Mouse (Mus musculus) cerebellum, postnatal 25 days (tissue): ENCODE measurements around the gene Nacc2.
A peak's percentile ranks its signal among the peaks of the same experiment; 100 is the strongest.

Experiments
- DNase-seq, 2 experiments: peaks; one replicate each; pipeline ENCODE4 v3.0.0; 2021; ENCODE audit warnings: mixed read lengths in 2 of 2

Gene Nacc2

DNA sequence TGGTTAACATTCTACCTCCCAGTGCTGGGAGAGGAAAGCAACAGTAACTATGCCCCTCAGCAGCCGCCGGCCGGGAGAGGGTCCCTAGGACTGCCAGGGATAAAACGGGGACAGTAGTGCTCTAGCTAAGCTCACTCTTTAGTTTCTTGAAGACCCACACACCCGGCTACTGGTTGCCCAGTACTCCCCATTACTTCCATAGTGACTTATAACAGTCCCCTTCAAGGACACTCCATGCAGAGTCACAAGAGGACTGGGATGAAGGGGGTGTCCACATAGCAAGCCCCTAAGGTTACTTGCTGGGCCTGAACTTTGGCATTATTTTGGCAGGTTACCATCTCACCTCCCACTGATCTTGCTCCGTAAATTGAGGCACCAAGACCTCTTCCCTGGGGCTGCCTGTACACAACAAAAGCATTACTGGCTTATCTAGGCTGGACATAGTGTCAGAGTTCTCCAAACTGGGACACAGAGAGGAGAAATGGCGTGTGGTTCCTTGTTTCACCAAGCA is 16.1 kb upstream of the Nacc2 start:
- peak in 1 of 2 experiments; percentile 17 for DNase-seq

DNA sequence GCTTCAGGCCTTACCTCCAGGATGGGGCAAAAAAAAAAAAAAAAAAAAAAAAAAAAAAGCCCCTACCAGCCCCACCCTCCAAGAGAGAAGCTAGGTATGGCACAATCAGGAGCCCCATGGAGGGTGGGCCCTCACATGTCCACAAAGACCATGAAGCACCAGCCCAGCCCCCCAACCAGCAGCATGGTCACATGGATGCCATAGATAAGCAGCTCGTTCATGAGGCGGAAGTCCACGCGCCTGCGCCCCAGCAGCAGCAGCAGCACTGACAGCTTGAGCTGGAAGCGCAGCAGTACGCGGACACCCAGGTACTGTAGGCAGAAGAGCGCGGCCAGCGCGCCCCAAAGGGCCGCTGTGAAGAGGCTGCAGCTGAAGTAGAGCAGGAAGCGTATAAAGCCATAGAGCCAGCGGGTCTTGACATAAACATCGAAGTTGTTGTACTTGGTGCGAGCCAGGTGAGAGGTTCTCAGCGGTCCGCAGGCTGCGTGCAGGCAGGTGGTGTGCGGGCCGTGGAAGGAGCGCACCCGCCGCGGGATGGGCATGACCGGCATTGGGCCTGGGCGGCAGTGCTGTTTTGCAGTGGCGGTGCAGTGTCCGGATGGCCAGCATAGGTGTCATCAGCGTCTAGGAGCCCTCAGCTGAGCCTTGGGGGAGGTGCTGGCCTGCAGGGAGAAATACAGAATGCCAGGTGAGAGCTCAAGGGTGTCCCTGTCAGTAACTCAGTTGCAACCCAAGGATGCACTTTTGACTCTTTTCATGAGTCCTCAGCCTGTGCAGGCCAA is 15.4 kb upstream of the Nacc2 start:
- peak; percentile 28 to 50 for DNase-seq

DNA sequence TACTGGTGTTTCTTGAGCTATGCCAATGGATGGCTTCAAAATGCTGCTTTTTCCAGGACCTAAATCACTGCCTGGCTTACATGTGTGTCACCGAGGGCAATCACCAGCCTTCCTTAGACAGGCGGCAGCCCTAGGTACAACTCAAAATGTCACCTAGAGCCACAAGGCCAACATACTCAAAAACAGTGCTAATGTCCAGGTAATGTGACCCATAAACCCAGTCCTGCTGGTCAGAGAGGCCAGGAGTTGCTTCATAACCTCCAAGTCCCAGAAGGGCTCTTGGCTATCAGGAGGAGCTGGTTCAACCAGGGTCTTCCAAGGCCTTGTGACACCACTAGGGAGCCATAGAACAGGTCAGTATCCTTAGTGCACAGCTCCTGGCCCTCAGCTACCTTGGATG is 11.6 kb upstream of the Nacc2 start:
- no peak for DNase-seq

DNA sequence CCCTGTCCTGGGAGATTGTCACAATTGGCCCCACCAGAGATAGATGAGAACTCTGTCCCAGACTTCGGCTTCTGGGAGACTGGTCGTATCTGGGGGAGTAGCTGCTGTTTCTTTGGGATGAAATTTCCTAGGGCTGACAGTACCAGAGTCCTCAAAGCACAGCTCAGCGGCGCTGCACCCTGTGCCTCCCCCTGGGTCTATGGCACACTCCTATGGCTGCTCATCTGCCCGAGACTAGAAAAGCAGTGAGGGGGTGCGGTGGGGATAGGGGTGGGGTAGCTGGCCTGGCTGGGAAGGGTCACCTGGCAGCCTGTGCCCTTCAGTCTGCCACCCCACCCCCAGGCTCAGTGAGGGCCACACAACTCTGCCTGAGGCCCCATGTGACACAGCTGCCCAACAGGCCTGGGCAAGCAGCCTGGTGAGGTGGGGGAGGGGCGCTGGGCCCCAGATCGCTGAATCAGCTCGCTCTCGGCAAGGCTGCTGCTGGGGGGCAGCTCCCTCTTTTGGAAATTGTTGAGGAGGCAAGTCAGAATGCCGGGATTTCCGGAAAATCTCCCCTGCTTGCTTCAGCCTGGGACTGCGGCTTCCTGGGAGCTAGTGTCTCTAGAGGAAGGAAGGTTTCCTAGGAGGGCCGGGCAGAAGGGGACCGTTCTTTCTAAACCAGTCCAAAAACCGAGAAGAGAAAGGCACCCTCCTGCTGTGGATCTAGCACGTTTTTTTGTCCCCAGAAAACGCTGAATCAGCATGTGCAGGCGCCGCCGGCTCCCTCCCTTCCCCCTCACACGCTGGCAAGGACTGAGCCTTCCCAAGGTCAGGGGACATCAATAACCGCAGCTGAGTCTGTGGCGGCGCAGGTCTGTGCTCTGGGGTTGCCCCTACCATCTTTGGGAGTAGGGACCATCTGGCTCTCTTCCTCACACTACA is 9.9 kb upstream of the Nacc2 start:
- peak; percentile 84 to 90 for DNase-seq

DNA sequence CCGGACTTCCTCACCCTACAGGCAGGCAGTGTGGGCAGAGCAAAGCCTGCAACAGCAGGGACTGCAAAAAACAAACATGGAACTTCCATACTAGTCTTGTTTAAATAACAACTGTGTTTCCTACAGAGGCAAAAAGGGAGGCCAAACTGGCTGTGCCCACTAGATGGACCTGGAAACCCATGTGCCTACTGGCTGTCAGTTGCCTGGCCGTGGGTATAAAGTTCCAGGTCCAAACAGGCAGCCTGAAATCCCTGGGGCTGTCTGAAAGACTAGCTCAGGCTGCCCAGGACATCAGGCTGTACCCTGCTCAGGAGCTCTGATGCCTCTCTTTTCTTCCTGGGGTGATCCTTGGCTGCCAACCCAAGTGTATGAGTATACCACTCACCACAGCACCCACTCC is 8.3 kb upstream of the Nacc2 start:
- no peak for DNase-seq

DNA sequence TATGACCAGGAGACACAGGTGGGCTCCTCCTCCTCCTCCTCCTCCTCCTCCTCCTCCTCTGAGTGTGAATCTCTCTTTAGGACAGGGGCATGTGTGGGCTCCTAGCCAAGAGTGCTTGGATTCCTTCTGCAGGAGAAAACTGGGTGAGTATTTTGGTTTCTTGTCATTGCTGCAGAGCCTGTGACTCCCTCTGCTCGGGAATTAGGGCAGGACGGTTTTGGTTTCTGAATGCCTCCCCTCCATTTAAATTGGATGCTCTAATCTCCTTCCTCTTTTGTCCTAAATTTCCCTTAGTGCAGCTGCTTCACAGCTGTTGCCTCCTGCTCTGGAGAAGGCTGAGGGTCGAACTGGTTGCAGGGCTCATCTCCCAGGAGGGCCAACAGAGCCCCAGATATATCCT is 6.9 kb upstream of the Nacc2 start:
- DNase-seq: no peak

DNA sequence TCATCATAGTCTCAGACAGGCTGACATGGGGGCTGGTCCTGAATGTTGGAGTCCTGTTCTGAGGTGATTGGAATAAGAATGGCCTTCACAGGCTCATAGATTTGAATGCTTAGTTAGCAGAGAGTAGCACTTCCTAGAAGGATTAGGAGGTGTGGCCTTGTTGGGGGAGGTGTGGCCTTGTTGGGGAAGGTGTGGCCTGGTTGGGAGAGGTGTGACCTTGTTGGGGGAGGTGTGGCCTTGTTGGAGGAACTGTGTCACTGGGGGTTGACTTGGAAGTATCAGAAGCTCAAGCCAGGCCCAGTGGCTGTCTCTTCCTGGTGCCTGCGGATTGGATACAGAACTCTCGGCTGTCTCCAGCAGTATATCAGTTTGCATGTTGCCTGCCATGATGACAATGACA is 6.3 kb upstream of the Nacc2 start:
- DNase-seq: no peak

DNA sequence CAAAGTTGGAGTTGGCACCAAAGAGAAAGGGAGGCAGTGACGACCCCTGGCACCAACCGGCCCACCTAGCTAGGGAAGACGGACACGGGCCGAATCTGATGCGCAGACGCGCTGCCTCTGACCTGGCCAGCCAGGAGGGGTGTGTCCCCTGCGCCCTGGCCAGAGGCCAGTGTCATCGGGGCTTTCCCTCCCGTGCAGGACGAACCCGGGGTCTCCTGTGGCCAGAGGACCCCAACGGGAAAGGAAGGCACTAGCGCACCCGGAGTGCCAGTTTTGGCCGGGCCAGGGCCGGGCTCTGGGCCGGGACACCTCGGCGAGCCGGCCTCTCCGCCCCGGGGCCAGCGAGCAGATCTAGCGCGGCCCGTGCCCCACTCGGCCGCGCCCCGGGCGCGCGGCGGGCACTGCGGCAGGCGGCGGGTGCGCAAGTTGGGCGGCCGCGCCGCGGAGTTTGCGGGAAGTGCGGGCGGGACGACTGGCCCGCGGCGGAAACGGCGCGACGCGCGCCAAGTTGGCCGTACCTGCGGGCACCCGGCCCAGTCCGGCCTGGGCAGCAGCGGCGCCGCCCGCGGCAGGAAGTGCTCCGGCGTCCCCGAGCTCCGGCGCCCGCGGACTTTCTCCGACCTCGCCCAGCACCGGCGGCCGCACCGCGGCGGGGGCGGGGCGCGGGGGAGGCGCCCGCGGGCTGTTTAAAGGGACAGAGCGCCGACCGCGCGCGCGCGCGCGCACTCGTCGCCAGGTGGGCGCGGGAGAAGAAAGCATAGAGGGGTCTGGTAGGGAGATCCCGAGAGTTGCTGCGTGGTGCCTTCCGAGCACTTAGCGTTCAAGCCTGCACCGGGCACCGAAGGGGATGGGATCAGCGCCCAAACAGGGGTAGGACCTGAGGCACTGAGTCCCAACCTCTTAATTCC is 595 bp downstream of the Nacc2 start:
- DNase-seq: peak; percentile 87 to 89

DNA sequence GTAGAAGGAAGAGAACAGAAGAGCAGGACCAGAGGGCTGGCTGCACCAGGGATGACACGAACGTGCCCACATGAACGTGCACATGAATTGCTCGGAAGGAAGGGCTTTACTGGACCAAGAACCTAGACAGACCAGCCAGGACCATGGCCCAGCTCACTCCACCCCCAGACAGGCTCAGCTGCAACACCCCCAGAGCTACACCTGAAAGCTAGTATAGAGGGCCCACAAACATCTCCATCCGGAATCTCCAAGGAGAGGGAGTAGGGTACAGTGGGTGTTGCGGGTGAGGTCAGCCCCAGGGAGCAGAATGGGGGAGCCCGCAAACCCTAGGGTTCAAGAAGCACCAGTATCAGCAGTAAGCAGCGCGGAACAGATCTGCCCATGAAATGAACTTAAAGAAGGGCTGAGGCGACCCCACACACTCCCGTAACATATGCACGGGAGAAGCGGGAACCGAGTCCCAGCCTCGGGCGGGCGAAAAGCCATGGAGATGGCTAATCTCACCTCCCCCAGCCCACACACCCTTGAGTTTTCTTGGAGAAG is 1.4 kb downstream of the Nacc2 start:
- no peak for DNase-seq

DNA sequence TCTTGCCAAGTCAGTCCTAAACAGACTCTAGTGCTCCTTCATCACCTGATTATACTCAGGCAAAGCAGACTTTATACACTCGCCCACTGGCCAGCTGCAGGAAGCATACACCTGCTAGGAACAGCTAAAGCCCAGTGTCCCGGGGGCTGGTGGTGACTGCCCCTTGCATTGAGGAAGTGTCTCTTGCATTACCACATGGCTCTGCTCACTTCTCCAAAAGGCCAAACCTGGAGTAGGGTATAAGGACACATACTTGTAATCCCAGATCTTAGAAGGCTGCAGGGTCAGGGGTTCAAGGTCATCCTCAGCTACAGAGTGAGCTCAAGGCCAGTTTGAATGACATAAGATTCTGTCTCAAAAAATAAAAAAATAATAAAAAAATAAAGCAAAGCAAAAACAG is 3.4 kb downstream of the Nacc2 start:
- DNase-seq: no peak

DNA sequence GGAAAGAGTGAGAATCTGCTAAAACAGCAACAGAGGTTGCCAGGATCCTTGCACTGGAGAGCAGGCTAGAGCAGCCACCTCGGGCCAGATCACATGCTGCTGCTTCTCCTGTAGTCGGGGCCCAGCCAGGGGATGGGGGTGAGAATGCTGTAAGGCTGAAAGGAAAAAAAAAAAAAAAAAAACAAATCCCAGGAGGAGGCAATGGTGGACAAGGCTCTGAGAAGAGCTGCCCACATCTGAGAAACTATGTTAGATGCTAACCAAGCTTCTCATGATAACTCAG is 3.8 kb downstream of the Nacc2 start:
- DNase-seq: no peak

DNA sequence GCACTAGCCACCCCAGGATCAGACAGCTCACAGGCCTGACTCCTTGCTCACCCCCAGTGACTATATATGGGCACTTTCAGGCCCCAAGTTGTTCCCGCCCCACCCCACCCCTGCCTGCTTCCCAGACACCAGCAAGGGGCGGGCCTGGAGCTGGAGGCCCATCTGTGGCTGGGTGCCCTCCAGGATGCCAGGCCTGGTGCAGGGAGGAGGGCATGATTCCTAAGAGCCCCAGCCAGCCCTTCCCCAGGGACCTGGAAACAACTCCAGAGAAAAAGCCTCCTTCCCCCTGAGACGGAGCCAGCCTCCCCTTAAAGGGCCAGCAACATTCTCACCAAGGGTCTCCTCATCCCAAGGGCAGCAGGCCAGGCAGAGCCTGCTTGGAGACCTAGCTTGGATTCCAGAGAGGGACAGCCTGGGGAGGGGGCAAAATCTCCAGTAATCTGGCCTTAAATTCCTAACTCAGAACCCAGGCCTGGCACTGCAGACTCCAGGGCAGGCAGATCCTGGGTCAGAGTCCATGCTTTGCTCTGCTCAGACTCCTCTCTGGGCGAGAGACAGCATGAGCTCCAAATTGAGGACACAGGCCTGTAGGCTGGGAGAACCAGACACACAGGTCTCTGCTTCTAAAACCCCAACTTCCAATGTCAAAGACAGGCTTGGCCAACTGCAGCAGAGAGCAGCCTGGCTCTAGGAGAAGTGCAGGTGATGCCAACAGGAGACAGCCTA is 4.3 kb downstream of the Nacc2 start:
- peak; percentile 57 to 68 for DNase-seq

DNA sequence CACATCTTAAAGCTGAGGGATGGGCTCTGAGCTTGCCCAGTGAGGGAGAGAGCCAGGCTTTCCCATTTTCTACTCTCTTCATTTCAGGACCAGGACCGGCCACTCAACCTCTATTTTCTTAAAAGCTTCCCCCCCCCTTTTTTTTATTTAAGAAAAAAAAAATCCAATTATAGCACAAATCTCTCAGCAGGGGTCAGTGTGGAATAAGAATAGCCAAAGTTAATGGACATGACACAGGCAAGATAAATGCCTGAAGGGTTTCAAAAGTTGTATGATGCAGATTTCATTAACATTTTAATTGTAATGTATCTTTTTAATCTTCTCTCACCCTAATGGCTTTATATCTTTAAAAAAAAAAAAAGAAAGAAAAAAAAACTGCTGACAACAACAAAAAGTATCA is 5.4 kb downstream of the Nacc2 start:
- no peak for DNase-seq

DNA sequence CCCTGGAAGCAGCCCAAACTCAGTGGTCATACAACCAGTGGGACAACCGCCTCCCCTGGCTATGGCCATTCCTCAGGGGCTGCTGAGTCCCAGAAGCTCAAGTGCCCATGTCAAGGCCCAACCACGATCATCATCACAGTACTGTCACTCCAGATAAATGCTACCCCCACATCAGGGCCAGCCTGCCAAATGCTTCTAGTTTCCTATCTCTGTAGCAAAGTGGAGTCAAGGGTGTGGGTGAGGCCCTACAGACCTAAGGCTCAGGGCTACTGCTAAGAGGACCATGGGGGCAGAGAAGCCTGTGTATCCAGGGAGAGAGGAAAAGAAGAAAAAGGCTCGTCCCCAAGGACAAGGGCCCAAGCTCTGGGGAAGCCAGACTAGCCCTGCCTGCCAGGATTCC is 6.5 kb downstream of the Nacc2 start:
- no peak for DNase-seq

DNA sequence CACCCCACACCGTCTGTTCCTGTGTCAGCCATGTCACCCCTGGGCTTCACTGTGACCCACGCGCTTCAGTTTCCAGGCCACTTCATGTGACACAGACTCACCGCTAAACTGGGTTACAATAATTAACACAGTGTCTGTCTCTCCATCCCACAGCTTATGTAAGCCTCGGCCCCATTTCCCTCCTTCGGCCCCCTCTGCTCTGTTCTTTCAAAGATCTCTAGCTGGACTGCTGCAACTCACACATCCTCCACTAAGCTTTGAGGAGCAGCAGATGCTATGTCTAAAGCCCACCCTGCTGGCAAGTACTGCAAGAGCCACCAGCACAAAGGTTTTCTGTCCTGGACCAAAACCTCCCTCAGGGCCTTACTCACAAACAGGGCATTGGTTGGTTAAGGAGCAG is 7.8 kb downstream of the Nacc2 start:
- no peak for DNase-seq

DNA sequence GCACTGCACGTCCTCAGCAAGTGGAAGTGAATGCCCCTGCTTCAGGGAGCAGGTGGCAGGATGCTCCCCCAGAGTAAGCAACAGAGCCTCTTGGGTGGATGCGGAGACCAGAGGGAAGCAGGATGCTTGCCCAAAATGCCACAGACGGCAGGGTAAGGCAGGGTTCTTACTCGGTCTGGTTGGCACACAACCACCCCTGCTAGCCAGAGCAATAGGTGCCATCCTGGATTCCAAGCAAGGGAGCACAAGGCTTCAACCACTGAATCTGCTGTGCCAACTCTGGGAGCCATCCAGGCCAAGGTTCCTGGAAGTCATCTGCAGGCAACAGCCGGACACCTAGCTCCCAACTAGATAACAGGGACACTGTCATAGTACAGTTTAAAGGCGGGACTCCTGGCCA is 14.8 kb downstream of the Nacc2 start:
- peak in 1 of 2 experiments; percentile 53 for DNase-seq

DNA sequence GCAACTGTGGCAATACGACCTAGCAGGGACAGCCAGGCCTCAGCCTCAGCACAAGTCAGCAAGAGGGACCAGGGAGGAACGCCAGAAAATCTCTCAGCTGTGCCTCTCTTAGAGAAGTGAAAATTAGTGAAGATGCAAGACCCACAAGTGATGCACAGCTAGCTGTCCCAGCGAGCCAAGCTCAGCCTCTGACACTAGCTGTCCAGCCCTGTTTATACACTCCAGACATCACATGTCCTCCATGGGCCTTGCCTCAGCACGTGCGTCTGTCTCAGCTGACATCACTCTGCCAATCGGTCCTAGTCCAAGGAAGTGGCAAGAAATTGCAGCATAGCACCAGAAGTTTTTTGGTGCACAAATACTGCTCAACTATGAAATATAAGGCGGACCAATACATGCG is 16.0 kb downstream of the Nacc2 start:
- DNase-seq: no peak

DNA sequence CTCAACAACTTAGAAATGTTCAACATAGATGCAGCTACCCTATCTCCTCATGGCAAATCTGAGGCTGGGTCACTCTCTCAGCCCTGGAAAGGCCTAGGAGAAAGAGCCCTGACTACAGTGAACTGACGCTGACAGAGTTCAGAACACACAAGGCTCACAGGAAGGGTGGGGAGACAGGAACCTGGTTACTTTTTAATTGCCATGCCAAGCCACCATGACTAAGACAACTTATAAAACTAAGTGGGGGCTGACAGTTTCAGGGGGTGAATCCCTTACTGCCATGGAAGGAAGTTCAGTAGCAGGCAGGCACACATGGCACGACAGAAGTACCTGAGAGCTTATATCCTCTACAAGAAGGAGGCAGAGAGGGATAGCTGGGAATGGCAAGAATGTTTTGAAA is 16.8 kb downstream of the Nacc2 start:
- no peak for DNase-seq

DNA sequence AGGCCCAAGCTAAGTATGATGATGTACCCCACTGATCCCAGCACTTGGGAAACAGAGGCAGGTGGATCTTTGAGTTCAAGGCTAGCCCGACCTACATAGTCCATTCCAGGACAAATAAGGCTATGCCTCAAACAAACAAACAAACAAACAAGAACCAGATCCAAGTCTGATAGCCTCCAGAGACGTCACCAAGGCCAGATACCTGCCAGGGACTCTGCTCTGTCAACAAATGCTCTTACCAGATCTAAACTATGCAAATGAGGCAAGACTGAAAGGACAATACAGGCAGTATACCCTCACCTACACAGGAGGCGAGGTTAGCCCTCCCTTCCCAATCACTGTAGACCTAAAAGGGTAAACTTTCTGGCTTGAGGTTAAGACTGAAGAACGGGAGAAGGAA is 22.7 kb downstream of the Nacc2 start:
- DNase-seq: no peak

DNA sequence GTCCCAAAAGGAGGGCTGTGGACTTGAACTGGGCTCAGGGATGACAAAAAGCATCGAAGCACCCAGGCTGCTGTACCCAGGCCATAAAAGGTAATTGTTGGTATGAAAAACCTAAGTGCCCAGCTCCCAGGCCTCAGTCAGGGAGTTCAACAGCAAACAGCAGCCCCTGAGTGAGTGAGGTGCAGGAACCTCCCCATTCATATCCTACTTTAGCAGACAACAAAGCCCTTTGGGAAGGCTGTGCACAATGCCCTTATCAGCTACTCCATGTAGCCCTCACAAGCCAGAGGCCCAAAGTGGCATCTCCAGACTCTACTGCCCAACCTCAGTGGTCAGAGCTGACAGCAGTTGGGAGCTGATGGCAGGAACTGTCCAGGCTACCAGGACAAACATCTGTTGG is 23.2 kb downstream of the Nacc2 start:
- no peak for DNase-seq

DNA sequence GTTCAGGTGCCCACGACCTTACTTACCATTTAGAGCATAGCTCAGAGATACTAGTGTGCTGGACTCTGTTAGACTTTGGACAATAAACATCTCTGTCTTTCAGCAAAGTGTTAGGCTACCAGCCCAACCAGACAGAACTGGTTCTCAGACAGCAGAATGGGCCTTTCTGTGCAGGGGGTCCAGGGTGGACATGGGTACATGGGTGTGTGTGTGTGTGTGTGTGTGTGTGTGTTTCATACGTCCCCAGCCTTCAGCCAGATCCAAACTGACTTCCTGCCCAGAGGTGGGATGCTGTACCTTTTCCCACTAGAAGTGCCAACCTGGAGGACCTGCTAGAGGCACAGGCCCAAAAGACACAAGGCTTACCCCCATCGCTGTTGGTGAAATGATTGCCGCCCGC is 23.8 kb downstream of the Nacc2 start:
- no peak for DNase-seq

DNA sequence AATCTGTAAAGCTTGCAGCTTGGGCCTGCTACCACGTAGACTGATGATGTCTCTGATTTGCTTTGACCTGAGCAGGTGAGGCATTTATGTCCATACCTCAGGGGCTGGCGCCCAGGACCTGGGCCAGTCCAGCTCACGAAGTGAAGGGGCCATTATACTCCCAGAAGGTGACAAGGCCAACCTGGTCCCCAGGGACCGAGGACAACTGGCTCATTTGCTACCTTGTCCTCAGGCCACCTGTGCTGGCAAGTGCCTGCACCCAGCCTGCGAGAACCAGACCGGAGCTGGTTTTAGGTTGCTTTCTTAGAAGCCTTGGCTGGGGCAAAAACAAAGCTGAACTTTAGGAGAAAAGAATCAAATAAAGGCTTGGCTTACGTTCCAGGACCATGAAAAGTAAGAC is 29.1 kb downstream of the Nacc2 start:
- DNase-seq: no peak
